Mouse (Mus musculus) E14TG2a.4 (cell line): ENCODE results near the gene Plcg2.

ENCODE experiments used
- CTCF ChIP-seq: conservative IDR thresholded peaks from 2 replicates; pipeline ENCODE4 v1.5.1; 2014; ENCODE audit warnings: low read length
- NANOG ChIP-seq: IDR thresholded peaks from 2 replicates; pipeline ENCODE4 v1.6.1; 2014; ENCODE audit warnings: borderline replicate concordance, low read length, mixed read lengths
- POU5F1 ChIP-seq: IDR thresholded peaks from 2 replicates; pipeline ENCODE4 v1.6.1; 2014; ENCODE audit warnings: low read length, borderline replicate concordance

GRCm38 (mm10) chr8:117455701-117456100 lies 42.4 kb upstream of the Plcg2 start:
- TF ChIP-seq CTCF (no peak), POU5F1 (no peak), NANOG (no peak)
